Mouse (Mus musculus) intestine, embryonic 14.5 days (tissue): ENCODE measurements around the gene Tmem33. TPM values are rescaled to one million over a fixed set of nuclear protein-coding genes. Genes with fewer than 3 reads are reported as not detected.

Source experiments
- ATAC-seq: fragments of 200-750 bp; cut with Nextera tagmentation; replicated peaks from 2 replicates; pipeline ENCODE4 v1.8.0; 2017; ENCODE audit warnings: low read depth, moderate number of reproducible peaks, moderate TSS enrichment, moderate library complexity; ENCODE audit not compliant: low FRiP score, low TSS enrichment
- DNase-seq: peaks from one replicate; pipeline ENCODE4 v3.0.0-alpha.2; 2018; ENCODE audit warnings: low spot score
- H3K27ac ChIP-seq: fragments of 300-500 bp; sonication (generic); 2 replicates; pipeline ENCODE4 v1.5.1; 2014; ENCODE audit warnings: low read depth, mild to moderate bottlenecking, control low read depth
- H3K27me3 ChIP-seq: fragments of 300-500 bp; sonication (generic); replicated peaks from 2 replicates; pipeline ENCODE4 v1.6.1; 2014; ENCODE audit warnings: low read length, control low read depth; ENCODE audit not compliant: control insufficient read depth, insufficient read depth
- H3K36me3 ChIP-seq: fragments of 300-500 bp; sonication (generic); 2 replicates; pipeline ENCODE4 v1.6.1; 2014; ENCODE audit warnings: low read length, control low read depth; ENCODE audit not compliant: control insufficient read depth, insufficient read depth
- H3K4me1 ChIP-seq: fragments of 300-500 bp; sonication (generic); replicated peaks from 2 replicates; pipeline ENCODE4 v1.6.1; 2014; ENCODE audit warnings: low read length, control low read depth, mixed read lengths; ENCODE audit not compliant: control insufficient read depth, insufficient read depth
- H3K4me2 ChIP-seq: fragments of 300-500 bp; sonication (generic); 2 replicates; pipeline ENCODE4 v1.6.1; 2014; ENCODE audit warnings: low read length
- H3K4me3 ChIP-seq: fragments of 300-500 bp; sonication (generic); 2 replicates; pipeline ENCODE4 v1.5.1; 2014; ENCODE audit warnings: low read depth, low read length, control low read depth, mixed read lengths
- H3K9ac ChIP-seq: fragments of 300-500 bp; sonication (generic); 2 replicates; pipeline ENCODE4 v1.6.1; 2014; ENCODE audit warnings: mild to moderate bottlenecking, low read length
- H3K9me3 ChIP-seq: fragments of 300-500 bp; sonication (generic); 2 replicates; pipeline ENCODE4 v1.6.1; 2016; ENCODE audit warnings: low read length, control low read depth; ENCODE audit not compliant: control insufficient read depth
- WGBS: fragments of 180-500 bp; shearing (Covaris S2); extraction: QIAGEN DNeasy Blood & Tissue Kit; methylation state at CpG from one replicate; pipeline ENCODE4 v1.1.7; 2014; 5-methylcytosine and 5-hydroxymethylcytosine counted together
- polyA plus RNA-seq: library from polyadenylated mRNA; unstranded; fragments of >200 nt; fragmentation: Nextera tagmentation; extraction: Ambion mirVana; gene quantifications from 2 replicates; pipeline ENCODE4 v1.2.1, GENCODE M21; 2014

Tmem33 gene
- polyA plus RNA-seq, 1 experiment from 2014 or later: 85.9 TPM

- H3K4me1 ChIP-seq: no peaks in the 10 kb centered on the region
- no peaks in the 10 kb centered on the region for H3K9me3 ChIP-seq
- peaks cover 25% of the 10 kb centered on the region for H3K36me3 ChIP-seq
- DNase-seq (no peak), ATAC-seq (no peak)
- no peaks in the 10 kb centered on the region for H3K27me3 ChIP-seq
- H3K4me2 ChIP-seq: no peak overlapping the region
- no peak overlapping the region for H3K27ac ChIP-seq
- H3K4me3 ChIP-seq: no peak overlapping the region
- H3K9ac ChIP-seq: no peak overlapping the region
- WGBS: 90% methylated on average over 17 of the region's 17 CpGs
Observed at GRCm38 (mm10) chr5:67321656-67322268, 61.4 kb downstream of the Tmem33 start.

- no peak for DNase-seq
- WGBS: 41% methylated on average over 1 of the region's 1 CpGs
- no peak for ATAC-seq
Observed at GRCm38 (mm10) chr5:67324032-67324431, 63.7 kb downstream of the Tmem33 start.

GRCm38 (mm10) chr5:67340811-67341210 lies 80.4 kb downstream of the Tmem33 start:
- H3K27me3 ChIP-seq: no peaks in the 10 kb centered on the region
- no peak overlapping the region for H3K27ac ChIP-seq
- WGBS: 88% methylated on average over 6 of the region's 6 CpGs
- DNase-seq (no peak), ATAC-seq (no peak)
- no peaks in the 10 kb centered on the region for H3K9me3 ChIP-seq
- no peak overlapping the region for H3K4me2 ChIP-seq
- H3K4me3 ChIP-seq: no peak overlapping the region
- no peaks in the 10 kb centered on the region for H3K4me1 ChIP-seq
- no peak overlapping the region for H3K9ac ChIP-seq
- peaks cover 63% of the 10 kb centered on the region for H3K36me3 ChIP-seq

More at GRCm38 (mm10) chr5:67324032-67324431, 63.7 kb downstream of the Tmem33 start:
- Histone ChIP-seq H3K27ac (no peak overlapping the region), H3K36me3 (peaks cover 19% of the 10 kb centered on the region), H3K9ac (no peak overlapping the region), H3K9me3 (no peaks in the 10 kb centered on the region), H3K4me3 (no peak overlapping the region), H3K4me2 (no peak overlapping the region), H3K4me1 (no peaks in the 10 kb centered on the region), H3K27me3 (no peaks in the 10 kb centered on the region)

Other genes starting within 250 kb of the Tmem33 start
- gene Phox2b, start 161.3 kb upstream of the Tmem33 start, polyA plus RNA-seq: 41.6 and 45.5 TPM in 2 replicates
- 98.2 and 106 TPM in 2 replicates for gene Slc30a9, start 46.4 kb downstream of the Tmem33 start, polyA plus RNA-seq
- 5.1 and 6.0 TPM in 2 replicates for gene Bend4, start 167.7 kb downstream of the Tmem33 start, polyA plus RNA-seq